Mouse (Mus musculus): ENCODE data around the gene Zfp606. TPM values are rescaled to one million over a fixed set of nuclear protein-coding genes. Genes with fewer than 3 reads are reported as not detected.

The Zfp606 gene
- total RNA-seq (2022) = 1 to 10 TPM; 5.1 to 6.8 (median 5.4) TPM

DNA sequence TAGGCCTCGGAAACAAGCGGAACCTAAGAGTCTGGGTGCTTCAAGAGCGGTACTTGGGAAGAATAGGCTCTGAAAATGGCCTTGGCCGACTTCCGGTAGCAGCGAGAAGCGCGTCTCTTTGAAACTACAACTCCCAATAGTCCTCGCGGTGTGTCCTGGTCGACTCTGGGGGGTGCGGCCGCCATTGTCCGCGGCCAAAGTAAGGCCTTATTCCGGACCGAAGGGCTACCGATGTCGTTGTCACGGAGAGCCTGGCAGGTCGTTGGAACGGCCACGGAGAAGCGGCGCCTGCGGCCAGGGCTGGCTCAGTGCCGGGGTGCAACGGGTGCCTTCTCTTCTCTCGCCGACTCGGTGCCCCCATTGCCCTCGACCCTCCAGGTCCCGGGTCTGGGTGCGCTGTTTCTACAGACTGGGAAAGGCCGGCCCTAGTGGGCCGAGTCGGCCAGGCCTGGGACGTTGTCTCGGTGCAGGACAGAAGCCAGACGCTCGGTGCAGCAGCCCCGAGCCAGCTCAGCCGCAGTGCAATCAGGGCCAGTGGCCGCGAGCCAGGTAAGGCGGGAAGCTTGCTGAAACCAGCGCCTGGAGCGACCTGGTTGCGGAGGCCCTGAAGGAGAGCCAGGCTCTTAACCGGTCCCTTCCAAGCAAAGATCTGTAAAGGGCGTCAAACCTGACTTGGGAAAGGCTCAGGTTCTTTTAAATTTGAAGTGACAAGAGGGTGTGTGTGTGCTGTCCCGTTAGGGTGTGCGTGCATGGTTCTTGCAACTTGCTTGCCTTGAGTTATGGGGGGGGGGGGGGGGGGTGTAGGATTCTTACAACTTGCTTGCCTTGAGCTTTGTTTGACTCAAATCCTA is at the start of gene Zfp606:
Gene Zfp606 (plus strand): TSS at position 136 of the 851 bp plus-strand sequence.
- DNase-seq (ENCODE audit: low spot score in 2 of 2) = peak; percentile 74 to 79

GRCm38 (mm10) chr7:12479009-12479346 is 885 bp downstream of the Zfp606 start:
- no peak for DNase-seq (ENCODE audit: low spot score in 2 of 2)

DNA sequence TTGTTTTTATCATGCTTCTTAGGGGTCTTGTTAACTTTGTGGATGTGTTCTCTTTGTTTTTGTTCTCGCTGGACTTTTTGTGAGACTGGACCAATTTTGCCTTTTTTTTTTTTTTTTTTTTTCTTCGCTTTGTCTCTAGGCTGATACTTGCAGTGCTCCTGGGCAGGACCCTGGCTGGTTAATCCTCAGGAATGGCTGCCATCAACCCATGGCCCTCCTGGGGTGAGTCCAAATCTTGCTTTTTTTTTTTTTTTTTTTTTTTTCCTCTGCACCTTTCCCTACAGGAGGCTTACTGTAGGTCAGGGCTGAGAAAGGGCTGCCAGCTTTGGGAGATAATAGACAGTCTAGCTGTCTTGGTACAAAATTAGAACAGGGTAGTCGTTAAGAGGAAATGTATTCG is 1.4 kb downstream of the Zfp606 start:
- DNase-seq (ENCODE audit: low spot score in 2 of 2) = no peak

DNA sequence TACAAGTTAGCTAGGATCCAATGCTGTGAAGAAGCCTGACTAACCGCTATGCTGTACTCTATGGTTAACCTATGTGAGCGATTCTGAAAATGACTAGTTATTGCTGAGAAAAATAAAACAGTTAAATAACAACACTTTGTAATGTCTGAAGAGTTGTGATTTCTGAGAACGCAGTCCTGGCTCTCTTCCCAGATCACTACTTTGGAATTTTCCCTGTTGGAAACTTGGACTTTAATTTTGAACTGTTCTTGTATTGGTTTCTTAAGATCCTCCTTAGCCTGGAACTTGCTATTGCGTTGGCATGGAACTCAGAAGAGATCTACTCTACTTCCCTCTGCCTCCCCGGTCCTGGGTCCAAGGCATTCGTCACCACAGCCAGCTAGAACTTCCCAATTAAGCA is 5.7 kb downstream of the Zfp606 start:
- DNase-seq (ENCODE audit: low spot score in 2 of 2) = no peak

- DNase-seq (ENCODE audit: low spot score in 2 of 2) = no peak
These were observed 7.9 kb downstream of the Zfp606 start for GRCm38 (mm10) chr7:12485956-12486355.

DNA sequence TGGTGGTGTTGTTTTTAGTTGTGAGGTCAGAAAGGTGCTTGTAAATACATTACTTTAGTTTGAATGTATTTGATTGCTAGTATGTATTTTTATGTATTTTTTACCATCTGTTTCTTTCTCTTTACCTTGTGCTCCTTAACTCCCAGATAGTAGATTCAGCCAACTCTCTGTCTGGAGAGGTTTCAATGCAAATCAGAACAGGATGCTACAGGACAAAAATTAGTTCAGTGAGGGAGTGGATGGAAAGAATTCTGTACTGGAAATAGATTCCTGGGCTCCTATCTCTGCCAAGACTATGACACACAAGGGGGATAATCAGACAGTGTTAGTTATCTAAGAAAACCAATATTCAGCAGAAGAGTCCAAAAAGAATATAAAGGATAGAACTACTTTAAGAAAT is 8.6 kb downstream of the Zfp606 start:
- DNase-seq (ENCODE audit: low spot score in 2 of 2) = no peak

DNA sequence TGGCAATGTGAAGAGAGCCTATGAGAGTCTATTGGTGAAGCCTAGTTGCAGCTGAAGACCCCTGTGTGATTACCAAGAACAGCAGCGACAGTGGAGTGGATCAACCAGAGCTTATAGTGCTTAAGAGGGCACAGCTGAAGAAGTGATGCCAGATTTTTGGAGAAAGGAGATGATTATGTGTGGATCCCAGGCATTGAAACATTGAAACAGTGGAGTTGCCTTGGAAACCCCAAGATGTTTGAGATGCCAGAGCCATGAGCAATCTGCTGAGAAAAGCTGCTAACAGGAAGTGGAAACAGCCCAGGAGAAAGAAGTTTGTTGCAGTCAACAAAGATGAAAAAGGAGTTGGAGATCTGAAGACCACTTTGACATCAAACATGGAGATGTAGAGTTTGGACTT is 32.8 kb downstream of the Zfp606 start:
- no peak for DNase-seq (ENCODE audit: low spot score in 2 of 2)

DNA sequence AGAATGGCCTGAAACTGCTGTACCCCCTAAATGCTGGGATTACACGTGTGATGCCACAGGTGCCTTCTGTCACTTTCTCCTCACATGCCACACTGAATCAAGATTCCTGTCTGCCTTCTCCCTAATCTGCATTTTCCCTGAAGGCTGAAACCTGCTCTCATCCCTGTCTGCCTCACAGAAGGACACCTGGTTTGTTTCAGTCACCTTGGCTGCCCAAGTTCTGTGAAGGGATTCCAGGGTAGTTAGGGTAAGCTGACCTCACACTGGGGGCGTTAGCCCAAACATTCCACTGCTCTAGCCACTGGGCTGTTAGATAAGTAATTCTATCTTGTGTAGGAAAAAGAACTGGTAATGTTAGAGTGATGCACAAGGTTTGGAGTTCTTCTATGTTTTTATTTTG is 34.1 kb downstream of the Zfp606 start, which contains the start of gene 2900092C05Rik:
Gene 2900092C05Rik (plus strand): TSS at position 301 of the 400 bp plus-strand sequence.
- DNase-seq (ENCODE audit: low spot score in 2 of 2) = no peak

Other genes with a start within 250 kb of the Zfp606 start
- not detected for gene Vmn1r81, start 210.0 kb upstream of the Zfp606 start, total RNA-seq (2022)
- not detected for gene Vmn1r82, start 177.9 kb upstream of the Zfp606 start, total RNA-seq (2022)
- gene Vmn1r83, start 148.8 kb upstream of the Zfp606 start, total RNA-seq (2022) = not detected
- not detected for gene Vmn1r84, start 109.0 kb upstream of the Zfp606 start, total RNA-seq (2022)
- 1 to 10 TPM; 1.3 to 2.8 (median 2.2) TPM for gene Zfp551, start 55.5 kb upstream of the Zfp606 start, total RNA-seq (2022)
- not detected for gene 2900092C05Rik, start 34.2 kb downstream of the Zfp606 start, total RNA-seq (2022)
- under 1 TPM in 1 of 4 experiments, not detected in 3; 0.02 TPM for gene Vmn2r53, start 130.5 kb downstream of the Zfp606 start, total RNA-seq (2022)
- not detected for gene Vmn2r54, start 162.0 kb downstream of the Zfp606 start, total RNA-seq (2022)
- not detected for gene Vmn2r55, start 206.7 kb downstream of the Zfp606 start, total RNA-seq (2022)

Data from gastrocnemius, adult 8-10 months (tissue).